Comparison of ENCODE assay signal across 7 mouse cellular contexts in genomic region chr4:155360856-155361255, GRCm38 (mm10). TPM values are rescaled to one million over a fixed set of nuclear protein-coding genes. Genes with fewer than 3 reads are reported as not detected.
DNase-seq lines count a peak whose midpoint lies in the region; ATAC-seq and TF ChIP-seq lines count a peak whose summit lies in the region.

No protein-coding gene starts in this region.

- no peaks in the 10 kb centered on the region for H3K9me3 ChIP-seq in forebrain, embryonic 12.5 days
- H3K9me3 ChIP-seq in limb, embryonic 11.5 days (ENCODE audit: control insufficient read depth, low read length): no peaks in the 10 kb centered on the region
- H3K9me3 ChIP-seq in neural tube, embryonic 15.5 days (replicated peaks): no peaks in the 10 kb centered on the region

- peak overlapping the region; percentile 79 for H3K4me3 ChIP-seq in testis, adult 2 months (ENCODE audit: control insufficient read depth, low read depth, low read length)
- peak overlapping the region; percentile 44 for H3K4me3 ChIP-seq in forebrain, embryonic 12.5 days (replicated peaks)
- H3K4me3 ChIP-seq in limb, embryonic 11.5 days (ENCODE audit: low read depth, low read length): peak overlapping the region; percentile 46
- H3K4me3 ChIP-seq in neural tube, embryonic 15.5 days (replicated peaks): peak overlapping the region; percentile 43

- H3K4me2 ChIP-seq in forebrain, embryonic 12.5 days: peak overlapping the region; percentile 54
- H3K4me2 ChIP-seq in limb, embryonic 11.5 days (ENCODE audit: low read depth, severe bottlenecking): peak overlapping the region; percentile 58
- H3K4me2 ChIP-seq in neural tube, embryonic 15.5 days: peak overlapping the region; percentile 64

- H3K27me3 ChIP-seq in testis, adult 2 months (ENCODE audit: control insufficient read depth, insufficient read depth, low read length): no peaks in the 10 kb centered on the region
- peaks cover 64% of the 10 kb centered on the region for H3K27me3 ChIP-seq in forebrain, embryonic 12.5 days
- H3K27me3 ChIP-seq in limb, embryonic 11.5 days (ENCODE audit: control insufficient read depth, insufficient read depth, low read length): peaks cover 40% of the 10 kb centered on the region
- H3K27me3 ChIP-seq in neural tube, embryonic 15.5 days (replicated peaks): peaks cover 69% of the 10 kb centered on the region

- WGBS in forebrain, embryonic 12.5 days: 1% methylated on average over 42 of the region's 42 CpGs
- WGBS in limb, embryonic 11.5 days: under 1% methylated on average over 41 of the region's 42 CpGs
- under 1% methylated on average over 42 of the region's 42 CpGs for WGBS in neural tube, embryonic 15.5 days

- no peak for DNase-seq in testis, postnatal 10 days (ENCODE audit: low spot score)
- DNase-seq in limb, embryonic 11.5 days (ENCODE audit: low spot score): no peak
- no peak for DNase-seq in natural killer cell, adult 2 months (ENCODE audit: low spot score in 2 of 2)
- DNase-seq in right cerebral cortex, postnatal 14 days: no peak

- no peaks in the 10 kb centered on the region for H3K36me3 ChIP-seq in testis, adult 2 months (ENCODE audit: control insufficient read depth, insufficient read depth, low read length)
- no peaks in the 10 kb centered on the region for H3K36me3 ChIP-seq in forebrain, embryonic 12.5 days (replicated peaks)
- no peaks in the 10 kb centered on the region for H3K36me3 ChIP-seq in limb, embryonic 11.5 days (ENCODE audit: control insufficient read depth, insufficient read depth, low read length)
- no peaks in the 10 kb centered on the region for H3K36me3 ChIP-seq in neural tube, embryonic 15.5 days

- H3K4me1 ChIP-seq in testis, adult 2 months (ENCODE audit: control insufficient read depth, insufficient read depth, low read length): peaks cover 25% of the 10 kb centered on the region
- H3K4me1 ChIP-seq in forebrain, embryonic 12.5 days: peaks cover 14% of the 10 kb centered on the region
- no peaks in the 10 kb centered on the region for H3K4me1 ChIP-seq in limb, embryonic 11.5 days (ENCODE audit: control insufficient read depth, insufficient read depth, low read length)
- H3K4me1 ChIP-seq in neural tube, embryonic 15.5 days: peaks cover 15% of the 10 kb centered on the region

- H3K27ac ChIP-seq in testis, adult 2 months (ENCODE audit: control insufficient read depth, insufficient read depth, low read depth, low read length): no peak overlapping the region
- no peak overlapping the region for H3K27ac ChIP-seq in forebrain, embryonic 12.5 days
- no peak overlapping the region for H3K27ac ChIP-seq in limb, embryonic 11.5 days (replicated peaks; ENCODE audit: low read depth, low read length)
- H3K27ac ChIP-seq in neural tube, embryonic 15.5 days (replicated peaks): no peak overlapping the region

- ATAC-seq in forebrain, embryonic 12.5 days (ENCODE audit: low FRiP score): peak; percentile 17; the same call in 1 of the 2 replicates
- ATAC-seq in limb, embryonic 11.5 days (ENCODE audit: insufficient number of reproducible peaks, low FRiP score, low TSS enrichment, low read depth): no peak
- ATAC-seq in neural tube, embryonic 15.5 days (ENCODE audit: low FRiP score): no peak

- TF ChIP-seq CTCF in testis, adult 2 months (IDR thresholded peaks at IDR 0.05; ENCODE audit: control insufficient read depth, insufficient read depth, insufficient replicate concordance, low read depth, low read length): no peak

- no peak for TF ChIP-seq POLR2A in testis, adult 2 months (IDR thresholded peaks at IDR 0.05; ENCODE audit: control insufficient read depth, low read depth, low read length)

- no peak overlapping the region for H3K9ac ChIP-seq in forebrain, embryonic 12.5 days
- peak overlapping the region; percentile 34; the same call in 1 of the 2 replicates for H3K9ac ChIP-seq in limb, embryonic 11.5 days (ENCODE audit: low read length)
- H3K9ac ChIP-seq in neural tube, embryonic 15.5 days (replicated peaks): no peak overlapping the region

RNA-seq across cellular contexts. Expression of gene Prkcz, which starts 0.3 kb away (rescaled TPM):
- 16.5 and 21.1 TPM in 2 replicates for polyA plus RNA-seq in testis, adult 2 months (2012; rRNA removed)
- 26.5 and 26.7 TPM in 2 replicates for polyA plus RNA-seq in forebrain, embryonic 12.5 days (2016; fragmentation: Nextera tagmentation; extraction: Ambion mirVana)
- 6.3 and 9.3 TPM in 2 replicates for polyA plus RNA-seq in limb, embryonic 11.5 days (2014; fragmentation: Nextera tagmentation; extraction: Ambion mirVana)
- 80.1 and 87.4 TPM in 2 replicates for polyA plus RNA-seq in neural tube, embryonic 15.5 days (2015; fragmentation: Nextera tagmentation; extraction: Ambion mirVana)

RNA-seq across cellular contexts. Expression of gene Gabrd, which starts 37.1 kb away (rescaled TPM):
- polyA plus RNA-seq in testis, adult 2 months (2012; rRNA removed): 0.17 and 0.26 TPM in 2 replicates
- polyA plus RNA-seq in forebrain, embryonic 12.5 days (2016; fragmentation: Nextera tagmentation; extraction: Ambion mirVana): not detected in 2 replicates
- 0.08 TPM in 1 of 2 replicates, not detected in the other for polyA plus RNA-seq in limb, embryonic 11.5 days (2014; fragmentation: Nextera tagmentation; extraction: Ambion mirVana)
- 0.18 and 0.26 TPM in 2 replicates for polyA plus RNA-seq in neural tube, embryonic 15.5 days (2015; fragmentation: Nextera tagmentation; extraction: Ambion mirVana)

RNA-seq across cellular contexts. Expression of gene Cfap74, which starts 48.1 kb away (rescaled TPM):
- polyA plus RNA-seq in testis, adult 2 months (2012; rRNA removed): 79.6 and 79.9 TPM in 2 replicates
- 6.4 and 6.9 TPM in 2 replicates for polyA plus RNA-seq in forebrain, embryonic 12.5 days (2016; fragmentation: Nextera tagmentation; extraction: Ambion mirVana)
- 5.1 and 6.1 TPM in 2 replicates for polyA plus RNA-seq in limb, embryonic 11.5 days (2014; fragmentation: Nextera tagmentation; extraction: Ambion mirVana)
- polyA plus RNA-seq in neural tube, embryonic 15.5 days (2015; fragmentation: Nextera tagmentation; extraction: Ambion mirVana): 4.4 TPM in 2 replicates

Comparison
In these comparisons a context has a peak if more than half of its experiments do, and no peak if none do; other contexts are left out.
1. RNA of gene Cfap74, which starts 48.1 kb away (polyA plus RNA-seq): 79.6 to 79.9 TPM in testis, adult 2 months; 6.4 to 6.9 TPM in forebrain, embryonic 12.5 days, 5.1 to 6.1 TPM in limb, embryonic 11.5 days and 4.4 TPM in neural tube, embryonic 15.5 days; every median in the first group is over 10 times any median in the second.
2. Peak in every context shown above with its lines, with median percentiles within 50 percentile points of each other: H3K4me3 ChIP-seq and H3K4me2 ChIP-seq.